Mouse (Mus musculus): ENCODE results near the gene Olfr52.
"Not testable (repeated sequence)": the region's sequence is repeated elsewhere in the genome, so short reads cannot be mapped to it uniquely, and the experiment has no call there.

Olfr52 gene

DNA sequence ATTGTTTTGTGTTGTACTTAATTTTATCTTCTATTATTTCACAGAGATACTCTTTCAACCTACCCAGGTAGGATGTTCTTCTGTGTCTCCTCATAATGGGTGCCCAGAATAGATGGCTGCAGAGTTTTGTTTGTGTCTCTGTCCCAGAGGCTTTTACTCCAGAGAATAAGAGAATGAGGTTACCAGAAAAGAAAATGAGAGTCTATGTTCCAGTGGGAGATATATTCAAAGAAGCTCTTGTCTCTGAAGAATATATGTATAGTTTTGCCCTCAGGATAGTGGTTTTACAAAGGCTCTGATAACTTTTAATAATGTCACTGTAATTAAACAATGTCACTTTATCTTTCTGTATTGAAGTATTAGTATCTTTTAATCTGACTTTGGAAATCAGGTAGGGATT, at the start of gene Olfr52:
Gene Olfr52, minus strand, starts transcription at position 101 of the 400 bp plus-strand sequence.
- DNase-seq (ENCODE audit: low spot score) = no peak

DNA sequence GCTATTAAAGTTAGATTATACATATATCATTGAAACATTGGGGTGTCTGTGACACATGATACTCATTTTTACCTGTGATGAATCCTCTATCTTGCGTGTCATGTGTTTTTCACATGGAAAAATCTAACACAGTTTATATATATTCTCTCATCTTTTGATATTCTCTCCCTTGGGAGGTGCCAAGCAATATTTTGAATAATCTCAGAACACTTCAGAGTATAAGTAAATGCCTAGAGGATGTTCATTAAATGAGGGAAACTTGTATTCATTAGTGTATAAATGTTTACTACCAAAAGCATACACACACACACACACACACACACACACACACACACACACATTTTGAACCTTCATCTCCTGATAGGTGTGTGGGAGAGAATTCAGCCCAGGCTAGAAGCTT, 45.8 kb upstream of the Olfr52 start, which contains the start of gene Olfr1047:
Gene Olfr1047, minus strand, starts transcription at position 101 of the 400 bp plus-strand sequence.
- DNase-seq (ENCODE audit: low spot score) = no peak

DNA sequence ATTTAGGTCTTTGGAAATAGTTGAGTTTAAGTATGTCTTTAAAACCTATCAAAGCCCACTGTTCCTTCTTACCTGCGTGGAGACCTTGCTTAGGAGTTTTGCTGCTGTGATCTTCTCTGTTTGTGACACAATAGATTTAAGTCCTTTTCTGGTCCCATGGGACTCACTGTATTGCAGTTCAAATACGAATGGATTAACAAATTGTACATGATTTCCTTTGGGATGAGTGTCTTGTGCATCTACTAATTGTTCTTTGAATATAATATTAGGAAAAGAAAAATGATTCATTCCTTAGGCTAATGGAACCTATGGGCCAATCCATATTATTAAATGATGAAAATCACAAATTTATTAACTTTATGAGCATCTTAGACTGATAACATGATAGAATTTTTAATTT, 33.7 kb upstream of the Olfr52 start, which contains the start of gene Olfr1046:
Gene Olfr1046, minus strand, starts transcription at position 101 of the 400 bp plus-strand sequence.
- no peak for DNase-seq (ENCODE audit: low spot score)

DNA sequence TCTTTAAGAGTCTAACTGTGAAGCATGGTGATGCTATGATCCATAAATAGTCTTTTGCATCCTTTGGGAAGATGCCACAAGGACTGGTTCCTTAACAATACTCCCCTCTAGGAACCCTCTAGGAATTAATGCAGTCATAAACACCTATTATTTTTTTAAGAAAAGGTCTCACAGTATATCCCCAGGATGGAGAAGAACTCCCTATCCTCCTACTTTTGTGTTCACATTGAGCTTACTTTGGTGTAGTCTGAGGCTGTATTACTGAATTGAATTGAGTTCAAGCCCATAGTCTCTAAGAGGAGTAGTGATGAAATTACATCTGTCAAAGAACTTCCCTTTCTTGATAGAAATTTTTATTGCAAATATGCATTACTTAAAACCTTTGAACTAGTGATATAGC, 17.4 kb upstream of the Olfr52 start, which contains the start of gene Olfr1045:
Gene Olfr1045, minus strand, starts transcription at position 101 of the 400 bp plus-strand sequence.
- no peak for DNase-seq (ENCODE audit: low spot score)

DNA sequence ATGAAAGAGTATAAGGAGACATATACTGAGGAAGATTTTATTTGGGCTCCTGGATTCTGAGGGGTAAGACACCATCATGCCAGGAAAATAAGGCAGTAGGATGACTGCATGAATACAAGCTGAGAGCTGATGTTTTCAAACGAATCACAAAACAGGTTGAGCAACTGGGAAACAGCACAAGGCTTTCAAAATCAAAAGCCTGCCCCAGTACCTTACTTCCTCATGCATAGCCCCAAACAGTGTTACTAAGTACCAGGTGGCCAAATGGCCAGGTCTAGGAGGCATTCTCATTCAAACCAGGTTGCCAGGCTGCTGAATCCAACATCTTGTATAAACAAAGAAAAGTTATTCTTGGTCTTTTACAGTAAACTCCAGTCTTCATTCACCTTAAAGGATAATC, 10.4 kb upstream of the Olfr52 start:
- DNase-seq (ENCODE audit: low spot score) = no peak

DNA sequence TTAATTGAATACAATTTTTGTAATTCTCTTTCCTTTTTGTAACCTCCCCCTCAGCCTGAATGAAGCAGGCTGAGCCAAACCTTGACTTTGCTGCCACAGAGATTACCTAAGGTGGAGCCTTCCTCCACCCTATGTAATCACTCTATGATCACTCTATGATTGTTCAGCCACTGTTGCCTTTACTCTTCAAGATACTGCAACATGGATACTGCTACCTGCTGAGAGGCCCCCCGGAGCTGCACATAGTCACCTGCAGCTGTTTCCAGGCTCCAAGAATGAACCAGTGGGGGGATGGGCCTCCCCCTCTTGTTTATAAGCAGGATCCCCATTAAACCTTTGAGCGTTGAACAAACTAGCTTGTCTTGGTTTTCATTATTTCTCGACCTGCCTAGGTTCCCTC, 5.5 kb downstream of the Olfr52 start:
- no peak for DNase-seq (ENCODE audit: low spot score)

DNA sequence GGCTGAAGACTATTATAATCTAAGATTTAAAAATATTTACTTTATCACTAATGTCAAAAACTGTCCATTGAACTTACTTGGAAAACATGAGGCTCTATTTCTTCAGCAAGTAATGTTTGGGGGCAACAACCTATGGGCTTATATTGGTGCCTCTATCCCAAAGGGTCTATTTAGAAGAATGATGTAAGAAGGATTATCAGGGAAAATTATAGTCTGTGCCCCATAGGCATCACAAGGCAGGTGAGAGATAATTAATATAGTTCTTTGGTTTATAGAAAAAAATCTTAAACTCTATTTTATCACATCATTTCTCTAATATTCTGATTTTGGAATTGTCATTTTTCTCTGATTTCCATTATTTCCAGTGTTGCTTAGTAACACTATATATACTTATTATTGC, 7.8 kb downstream of the Olfr52 start, which contains the start of gene Olfr1044:
Gene Olfr1044, minus strand, starts transcription at position 101 of the 400 bp plus-strand sequence.
- no peak for DNase-seq (ENCODE audit: low spot score)

DNA sequence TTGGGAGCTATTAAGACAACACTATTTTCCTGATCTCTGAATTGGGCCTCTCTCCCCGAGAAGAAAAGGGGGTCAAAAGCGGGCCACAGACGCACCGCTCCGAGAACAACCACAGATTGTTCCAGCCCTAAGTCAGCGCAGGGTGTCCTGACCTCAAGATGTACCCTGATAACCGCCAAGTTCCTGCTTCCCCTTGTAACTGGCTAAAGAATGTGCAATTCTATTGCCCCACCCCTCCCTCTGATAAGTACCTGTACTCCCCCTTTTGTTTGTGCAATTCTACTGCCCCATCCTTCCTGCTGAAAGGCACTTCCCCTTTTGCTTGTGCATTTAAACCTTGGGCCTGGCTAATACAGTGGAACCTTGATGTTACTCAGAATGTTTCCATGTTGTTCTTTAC, 10.1 kb downstream of the Olfr52 start:
- DNase-seq (ENCODE audit: low spot score) = not testable (repeated sequence)

DNA sequence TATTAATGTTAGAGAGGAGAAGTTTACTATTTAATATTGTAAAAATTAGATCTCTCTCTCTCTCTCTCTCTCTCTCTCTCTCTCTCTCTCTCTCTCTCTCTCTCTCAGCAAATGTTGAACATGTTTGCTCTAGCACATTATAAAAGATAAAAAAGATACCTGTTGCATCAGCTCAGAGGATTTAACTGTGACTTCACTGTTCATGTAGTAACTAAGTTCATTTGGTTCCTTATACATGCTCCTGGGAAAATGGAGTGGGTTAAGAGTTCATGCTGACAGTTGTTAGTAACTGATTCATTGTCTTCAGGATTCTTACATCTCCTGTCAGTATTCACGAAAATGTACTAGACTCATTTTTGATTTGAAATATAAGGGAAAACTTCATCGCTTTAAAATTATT, 18.1 kb downstream of the Olfr52 start, which contains the start of gene Olfr1043:
Gene Olfr1043, minus strand, starts transcription at position 101 of the 400 bp plus-strand sequence.
- no peak for DNase-seq (ENCODE audit: low spot score)

DNA sequence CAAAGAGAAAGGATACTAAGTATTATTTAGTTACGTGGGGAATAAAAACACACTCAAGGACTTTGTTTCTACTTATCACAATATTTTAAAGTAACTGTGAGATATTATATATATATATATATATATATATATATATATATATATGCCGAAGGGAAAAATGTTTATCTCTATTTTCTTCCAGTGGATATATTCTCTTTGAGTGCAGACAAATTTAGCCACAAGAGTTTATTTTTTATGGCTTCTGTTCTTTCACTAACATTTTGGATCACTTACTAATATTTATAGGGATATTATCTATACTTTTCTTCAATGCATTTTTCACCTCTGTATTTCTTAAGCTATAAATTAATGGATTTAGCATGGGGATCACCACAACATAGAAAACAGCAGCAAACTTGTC, 23.7 kb downstream of the Olfr52 start, which contains the start of gene Olfr1042:
Gene Olfr1042, minus strand, starts transcription at position 101 of the 400 bp plus-strand sequence.
- DNase-seq (ENCODE audit: low spot score) = no peak

DNA sequence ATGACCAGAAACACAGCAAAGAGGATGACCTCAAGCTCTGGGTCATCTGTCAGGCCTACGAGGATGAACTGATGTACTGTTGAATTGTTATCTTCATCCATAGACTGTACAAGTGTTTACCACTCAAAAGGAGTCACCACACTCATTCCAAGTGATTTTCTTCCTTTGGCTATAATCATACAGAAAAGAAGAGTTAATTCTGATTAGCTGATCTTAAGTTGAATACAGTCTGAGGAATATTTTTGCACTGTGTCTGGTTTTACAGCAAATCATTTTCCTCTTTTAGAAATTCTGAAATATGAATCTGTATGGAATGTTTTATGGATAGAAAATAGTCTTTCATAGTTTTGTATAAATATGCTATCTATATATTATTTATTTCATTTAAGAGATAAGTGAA, 38.9 kb downstream of the Olfr52 start, which contains the start of gene Olfr1040:
Gene Olfr1040, minus strand, starts transcription at position 101 of the 400 bp plus-strand sequence.
- DNase-seq (ENCODE audit: low spot score) = no peak

DNA sequence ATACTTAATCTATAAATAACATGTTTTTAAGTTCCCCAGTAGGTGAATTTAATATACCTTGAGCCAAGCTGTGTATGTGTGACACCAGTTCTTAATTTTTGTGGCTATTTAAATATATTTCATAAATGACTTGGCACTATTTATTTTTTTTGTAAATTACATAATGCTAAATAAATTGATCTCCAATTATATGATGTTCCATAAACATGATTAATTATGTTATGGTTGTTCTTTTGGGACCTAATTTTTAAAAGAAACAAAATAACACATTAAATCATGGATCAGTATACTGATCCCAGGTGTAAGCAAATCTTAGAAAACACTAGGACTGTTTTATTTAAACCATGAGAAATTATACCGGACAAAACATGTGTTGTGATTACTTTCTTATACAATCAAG, 49.7 kb downstream of the Olfr52 start, which contains the start of gene Olfr1039:
Gene Olfr1039, minus strand, starts transcription at position 101 of the 400 bp plus-strand sequence.
- no peak for DNase-seq (ENCODE audit: low spot score)
